Mouse (Mus musculus): ENCODE measurements around the gene Lnx2.

The Lnx2 gene

DNA sequence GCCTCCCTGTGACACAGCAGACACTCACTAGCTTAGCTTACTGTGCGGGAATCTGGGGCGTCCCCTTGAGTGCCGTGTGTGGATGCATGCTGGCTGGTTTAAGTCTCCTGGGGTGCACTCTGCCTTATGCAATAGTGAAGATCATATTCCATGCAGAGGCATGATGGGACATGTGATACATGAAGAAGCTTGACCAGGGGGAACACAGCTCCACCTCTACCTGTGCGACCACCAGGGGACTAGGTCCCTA lies 24.2 kb downstream of the Lnx2 start:
- no peak for DNase-seq (ENCODE audit: low read depth, low spot score)

- DNase-seq (ENCODE audit: low read depth, low spot score), result no peak
These were observed 24.7 kb downstream of the Lnx2 start for GRCm38 (mm10) chr5:147051500-147052308.

DNA sequence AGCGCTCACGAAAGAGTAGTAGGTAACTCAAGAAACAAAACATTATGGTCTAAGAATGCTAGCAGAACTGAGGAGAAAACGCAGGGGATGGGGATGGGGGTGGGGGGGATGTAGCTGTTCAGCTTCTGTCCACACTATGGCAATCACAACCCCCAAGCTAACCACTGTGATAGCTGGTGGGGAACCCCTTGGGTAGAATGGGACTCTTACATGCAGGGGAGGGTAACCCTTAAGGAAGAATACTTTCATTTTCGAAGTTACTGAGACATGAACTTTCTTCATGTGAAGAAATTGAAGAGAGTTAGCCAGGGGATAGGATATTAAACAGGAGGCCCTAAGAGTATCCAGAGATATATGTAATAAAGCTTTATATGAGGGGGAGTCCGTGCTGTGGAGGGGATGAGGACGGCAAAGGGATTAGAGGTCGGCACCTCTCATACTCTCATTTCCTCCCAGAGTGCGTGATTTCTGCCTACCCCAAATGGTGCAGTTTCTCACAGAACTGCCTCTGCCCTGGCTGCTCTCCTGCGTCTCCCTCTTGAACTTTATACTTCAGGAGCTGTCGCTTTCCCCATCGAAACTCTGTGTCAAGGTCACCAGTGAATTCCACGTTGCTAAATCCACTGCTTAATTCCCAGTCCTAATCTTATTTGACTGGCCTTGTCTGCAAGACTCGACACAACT lies 25.4 kb downstream of the Lnx2 start:
- no peak for DNase-seq (ENCODE audit: low read depth, low spot score)

DNA sequence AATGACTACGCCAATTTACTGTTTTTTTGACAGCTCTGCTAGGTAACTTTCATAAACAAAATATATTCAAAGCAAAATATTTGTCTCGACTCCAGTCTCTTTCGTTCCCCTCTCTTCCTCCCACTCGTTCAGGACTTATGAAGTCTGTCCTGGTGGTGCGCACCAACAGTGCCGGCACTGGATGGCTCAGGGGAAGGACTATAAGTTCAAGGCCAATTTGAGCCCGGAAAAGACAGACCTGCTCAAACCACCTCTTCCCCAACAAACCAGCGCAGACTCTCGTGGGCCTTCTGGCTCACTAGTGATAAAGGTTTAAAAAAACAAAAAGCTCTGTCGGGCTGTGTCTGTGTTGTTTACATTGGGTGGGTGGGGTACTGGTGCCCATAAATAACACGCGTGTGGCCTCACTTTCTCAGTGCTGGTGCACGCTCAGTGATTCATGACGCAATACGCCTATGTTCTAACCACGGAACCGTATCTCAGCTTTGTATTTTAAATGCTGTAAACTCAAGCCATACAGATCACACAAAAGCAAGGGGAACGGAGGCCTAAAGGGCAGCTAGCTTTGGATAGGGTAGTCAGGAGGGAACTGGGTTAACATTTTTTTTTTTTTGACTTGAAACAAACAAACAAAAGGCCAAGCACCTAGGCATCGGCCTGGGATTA lies 26.7 kb downstream of the Lnx2 start:
- DNase-seq (ENCODE audit: low read depth, low spot score), result no peak

DNA sequence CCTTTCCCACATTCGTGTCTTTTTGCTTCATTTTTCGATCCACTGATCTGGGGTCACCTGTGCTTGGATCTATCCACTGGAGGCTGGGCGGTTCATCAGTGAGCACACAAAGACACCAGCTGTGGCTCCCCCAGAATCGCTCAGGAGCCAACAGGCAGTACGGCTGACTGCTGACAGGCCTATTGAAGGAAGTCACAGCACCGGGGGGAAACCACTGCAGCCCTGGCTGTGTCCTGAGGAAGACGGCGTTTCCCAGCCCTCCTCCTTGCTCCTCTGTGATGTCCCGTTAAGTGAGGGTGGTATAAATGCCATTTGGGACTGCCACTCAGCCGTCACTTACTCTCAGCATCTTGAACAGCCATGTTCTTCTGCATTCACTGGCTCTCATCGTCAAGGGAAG lies 30.5 kb downstream of the Lnx2 start:
- no peak for DNase-seq (ENCODE audit: low read depth, low spot score)

DNA sequence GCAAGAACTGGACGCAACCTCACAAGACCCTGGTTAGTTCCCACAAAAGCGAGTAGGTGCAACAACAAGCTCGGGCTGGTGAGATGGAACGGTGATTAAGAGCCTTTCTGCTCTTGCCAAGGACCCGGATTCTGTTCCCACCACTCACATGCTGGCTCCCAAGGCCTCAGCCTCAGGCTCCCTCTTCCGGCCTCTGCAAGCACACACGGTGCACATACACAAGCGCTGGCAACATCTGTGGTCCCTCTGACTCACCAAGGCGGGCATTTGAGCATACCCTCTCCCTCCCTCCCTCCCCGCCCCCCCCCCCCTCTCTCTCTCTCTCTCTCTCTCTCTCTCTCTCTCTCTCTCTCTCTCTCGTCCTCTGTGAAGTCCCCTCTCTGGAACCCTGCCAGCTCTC lies 31.1 kb downstream of the Lnx2 start:
- peak; percentile 12 for DNase-seq (ENCODE audit: low read depth, low spot score)

- DNase-seq (ENCODE audit: low read depth, low spot score), result no peak
These were observed 33.0 kb downstream of the Lnx2 start for GRCm38 (mm10) chr5:147043240-147043844.

DNA sequence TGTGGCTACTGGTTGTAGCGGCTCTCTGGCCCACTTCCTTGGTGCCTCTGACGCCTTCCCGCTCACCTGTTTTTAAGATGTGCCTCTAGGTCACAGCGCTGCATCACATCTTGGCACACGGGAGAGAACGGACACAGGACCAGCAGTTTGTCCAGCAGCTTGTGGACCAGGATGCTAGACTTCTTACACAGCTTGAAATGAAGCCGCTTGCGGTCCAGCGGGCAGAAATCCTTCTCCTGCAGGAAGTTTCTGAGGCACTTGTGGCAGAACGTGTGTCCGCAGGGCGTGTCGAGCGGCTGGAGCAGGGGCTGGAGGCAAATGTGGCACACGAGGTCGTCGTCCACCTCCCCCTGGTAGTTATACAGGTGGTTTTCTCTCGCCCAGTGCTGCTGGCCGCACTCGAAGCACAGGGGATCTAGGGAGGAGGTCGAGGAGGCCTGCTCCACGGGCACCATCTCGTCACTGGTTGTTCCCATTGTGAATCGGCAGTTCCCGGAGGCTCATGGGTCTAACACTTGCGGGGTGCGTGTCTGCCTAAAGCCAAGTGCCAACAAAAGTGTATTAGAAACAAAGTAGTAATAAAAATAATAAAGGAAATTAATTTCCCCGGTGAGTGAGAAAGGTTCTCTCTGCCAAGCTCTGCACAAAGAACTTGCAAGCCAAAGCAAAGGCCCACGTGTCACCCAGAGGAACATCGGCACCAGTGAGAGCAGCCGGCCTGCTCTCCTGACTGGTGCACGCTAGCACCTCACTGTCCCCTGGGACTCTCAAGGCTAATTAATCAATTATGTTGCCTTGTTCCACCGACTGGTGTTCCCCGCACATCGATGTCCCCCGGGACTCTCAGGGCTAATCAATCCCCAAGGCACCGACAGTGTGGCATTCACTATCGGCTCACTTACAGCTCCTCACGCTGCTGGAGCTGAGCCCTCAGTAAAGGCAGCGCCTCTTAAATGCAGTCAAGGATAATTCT lies 34.1 kb downstream of the Lnx2 start:
- no peak for DNase-seq (ENCODE audit: low read depth, low spot score)

- no peak for DNase-seq (ENCODE audit: low read depth, low spot score)
These were observed 37.0 kb downstream of the Lnx2 start for GRCm38 (mm10) chr5:147039394-147039793.

GRCm38 (mm10) chr5:147037601-147038000 lies 38.8 kb downstream of the Lnx2 start:
- no peak for DNase-seq (ENCODE audit: low read depth, low spot score)

DNA sequence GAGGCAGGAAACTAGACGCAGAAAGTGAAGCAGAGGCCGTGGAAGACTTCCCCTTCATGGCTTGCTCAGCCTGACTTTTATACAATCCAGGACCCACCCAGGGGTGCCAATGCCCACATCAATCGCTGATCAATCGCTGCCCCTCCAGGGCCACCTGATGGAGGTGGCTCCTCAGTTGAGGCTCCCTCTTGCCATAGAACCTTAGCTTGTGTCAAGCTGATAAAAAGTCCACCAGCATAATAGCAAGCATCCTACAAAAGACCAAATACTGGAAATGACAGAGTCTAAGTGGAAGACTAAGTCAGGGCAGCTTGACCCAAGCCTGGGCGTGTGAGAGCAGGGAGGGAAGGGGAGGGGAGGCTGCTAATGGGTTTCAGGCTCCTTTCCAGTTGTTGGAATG lies 39.7 kb downstream of the Lnx2 start:
- no peak for DNase-seq (ENCODE audit: low read depth, low spot score)

DNA sequence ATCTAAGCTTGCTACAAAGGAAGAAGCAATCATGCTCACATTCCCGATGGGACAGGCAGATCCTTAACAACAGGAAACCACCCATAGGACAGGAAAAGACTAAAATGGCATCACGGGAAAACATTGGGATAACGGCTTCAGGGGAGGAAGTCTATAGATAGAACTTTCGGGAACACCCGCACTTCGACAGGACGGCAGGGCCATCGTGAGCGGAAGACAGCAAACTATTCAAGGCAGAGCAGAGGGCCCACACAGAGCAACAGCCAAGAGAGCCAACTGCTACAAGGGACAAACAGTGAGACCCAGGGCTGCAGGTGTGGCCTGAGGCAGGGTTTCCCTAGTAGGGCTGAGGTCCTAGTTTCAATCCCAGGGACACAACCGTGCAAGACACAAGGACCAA lies 40.4 kb downstream of the Lnx2 start:
- no peak for DNase-seq (ENCODE audit: low read depth, low spot score)

GRCm38 (mm10) chr5:147035301-147035700 lies 41.1 kb downstream of the Lnx2 start:
- no peak for DNase-seq (ENCODE audit: low read depth, low spot score)

- no peak for DNase-seq (ENCODE audit: low read depth, low spot score)
These were observed 42.1 kb downstream of the Lnx2 start for GRCm38 (mm10) chr5:147034283-147034682.

- no peak for DNase-seq (ENCODE audit: low read depth, low spot score)
These were observed 43.2 kb downstream of the Lnx2 start for GRCm38 (mm10) chr5:147033155-147033554.

DNA sequence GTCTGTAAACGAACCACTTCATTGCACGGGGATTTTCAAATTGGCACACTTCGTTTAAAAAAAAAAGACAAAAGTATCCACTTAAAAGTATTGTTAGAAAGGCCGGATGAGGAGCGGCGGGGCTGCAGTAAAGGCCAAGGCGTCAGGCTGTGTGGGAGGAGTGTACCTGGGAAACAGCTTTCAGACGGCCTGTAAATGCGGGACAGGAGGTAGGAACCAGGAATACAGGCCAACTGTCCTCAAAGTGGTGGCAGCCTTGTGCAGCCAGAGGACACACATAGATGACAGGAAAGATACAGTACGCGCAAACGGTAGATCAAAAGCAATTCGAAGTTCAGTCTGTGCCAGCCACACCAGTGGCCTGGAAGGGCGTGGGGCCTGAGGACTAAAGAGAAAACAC lies 45.1 kb downstream of the Lnx2 start:
- no peak for DNase-seq (ENCODE audit: low read depth, low spot score)

- DNase-seq (ENCODE audit: low read depth, low spot score), result no peak
These were observed 51.9 kb downstream of the Lnx2 start for GRCm38 (mm10) chr5:147024331-147025034.

DNA sequence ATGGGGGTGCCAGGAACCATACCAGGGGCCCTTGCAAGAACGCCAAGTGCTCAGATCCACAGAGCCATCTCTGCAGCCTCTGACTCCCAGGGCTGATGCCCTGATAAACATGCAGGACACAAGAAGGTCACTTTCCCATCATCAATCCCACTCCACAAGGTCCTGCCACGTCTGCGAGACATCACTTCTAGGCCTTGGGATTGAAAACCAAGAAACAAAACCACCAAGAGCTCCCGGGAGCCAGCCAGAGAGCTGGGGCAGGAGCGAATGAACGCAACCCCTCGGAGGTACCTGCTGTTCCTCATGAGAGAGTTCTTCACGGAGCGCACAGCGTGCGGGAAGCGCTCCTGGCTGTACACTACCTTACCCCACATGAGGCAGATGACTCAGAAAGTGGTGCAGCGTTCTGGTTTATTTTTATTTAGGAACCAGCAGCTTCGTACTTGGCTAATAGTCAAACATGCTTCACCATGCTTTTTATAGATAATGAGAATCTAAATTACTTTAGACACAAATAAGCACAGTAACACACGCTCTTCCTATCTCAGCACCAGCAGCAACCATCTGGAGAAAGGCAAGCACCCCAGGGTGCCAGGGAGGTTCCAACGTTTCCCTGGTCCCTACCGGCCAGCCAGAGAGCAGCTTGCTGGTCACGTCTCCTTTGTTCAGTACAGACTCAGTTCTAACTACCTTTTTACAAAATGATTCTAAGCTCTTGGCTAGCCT lies 53.0 kb downstream of the Lnx2 start:
- DNase-seq (ENCODE audit: low read depth, low spot score), result no peak

- no peak for DNase-seq (ENCODE audit: low read depth, low spot score)
These were observed 54.7 kb downstream of the Lnx2 start for GRCm38 (mm10) chr5:147021546-147022265.
